ENCODE assay signal across 8 mouse cellular contexts in the genomic region with DNA sequence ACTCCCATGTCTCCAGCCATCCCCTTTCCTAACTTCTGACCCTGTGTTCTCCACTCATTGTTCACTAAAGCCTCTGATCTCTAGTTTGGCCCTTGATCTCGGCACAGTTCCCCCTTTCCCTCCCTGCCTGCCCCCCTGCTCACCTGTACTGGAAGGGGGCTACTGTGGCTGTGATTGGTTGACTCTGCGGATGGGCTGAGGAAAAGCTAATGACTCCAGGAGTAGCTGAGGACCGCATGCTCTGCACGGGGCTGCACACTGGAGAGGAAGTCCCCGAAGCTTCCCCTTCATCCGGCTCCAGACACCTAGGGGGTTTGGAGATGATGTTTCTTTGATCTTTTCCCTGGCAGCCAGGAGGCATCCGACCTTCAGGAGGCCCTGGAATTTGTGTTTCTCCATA. TPM values are rescaled to one million over a fixed set of nuclear protein-coding genes. Genes with fewer than 3 reads are reported as not detected.
DNase-seq lines count a peak whose midpoint lies in the region; ATAC-seq lines count a peak whose summit lies in the region.

Gene Nav1 (minus strand): TSS at position 277 of the 400 bp plus-strand sequence.

- WGBS in intestine, embryonic 14.5 days, result 43% methylated on average over 7 of the region's 7 CpGs
- WGBS in intestine, embryonic 16.5 days, result 52% methylated on average over 7 of the region's 7 CpGs
- 62% methylated on average over 7 of the region's 7 CpGs for WGBS in heart, embryonic 14.5 days
- WGBS in limb, embryonic 11.5 days, result 23% methylated on average over 7 of the region's 7 CpGs

- 0 out of 2 replicates have a peak, but pooled peaks cover 6% of the 10 kb centered on the region for H3K4me1 ChIP-seq in intestine, embryonic 14.5 days (replicated peaks; ENCODE audit: control insufficient read depth, insufficient read depth, low read length)
- H3K4me1 ChIP-seq in intestine, embryonic 16.5 days (ENCODE audit: control insufficient read depth, insufficient read depth, low read length), result no peaks in the 10 kb centered on the region
- H3K4me1 ChIP-seq in heart, embryonic 14.5 days (ENCODE audit: control insufficient read depth in 2 of 2, insufficient read depth in 2 of 2, low read length in 2 of 2), result peaks cover 0 to 7% of the 10 kb centered on the region in 2 experiments; a peak in 3 of 4 replicates
- peaks cover 11% of the 10 kb centered on the region for H3K4me1 ChIP-seq in limb, embryonic 11.5 days (ENCODE audit: control insufficient read depth, insufficient read depth, low read length)

- H3K9me3 ChIP-seq in intestine, embryonic 14.5 days (ENCODE audit: control insufficient read depth, low read length), result no peaks in the 10 kb centered on the region
- no peaks in the 10 kb centered on the region for H3K9me3 ChIP-seq in intestine, embryonic 16.5 days (ENCODE audit: control insufficient read depth, low read length)
- H3K9me3 ChIP-seq in heart, embryonic 14.5 days (ENCODE audit: control insufficient read depth, low read length), result no peaks in the 10 kb centered on the region
- H3K9me3 ChIP-seq in limb, embryonic 11.5 days (ENCODE audit: control insufficient read depth, low read length), result no peaks in the 10 kb centered on the region

- H3K27me3 ChIP-seq in intestine, embryonic 14.5 days (replicated peaks; ENCODE audit: control insufficient read depth, insufficient read depth, low read length), result no peaks in the 10 kb centered on the region
- no peaks in the 10 kb centered on the region for H3K27me3 ChIP-seq in intestine, embryonic 16.5 days (replicated peaks; ENCODE audit: control insufficient read depth, insufficient read depth, low read length)
- H3K27me3 ChIP-seq in heart, embryonic 14.5 days (ENCODE audit: control insufficient read depth, insufficient read depth, low read length), result no peaks in the 10 kb centered on the region
- H3K27me3 ChIP-seq in limb, embryonic 11.5 days (ENCODE audit: control insufficient read depth, insufficient read depth, low read length), result no peaks in the 10 kb centered on the region

- no peak within 1 kb of the TSS for H3K27ac ChIP-seq in intestine, embryonic 14.5 days (ENCODE audit: low read depth)
- no peak within 1 kb of the TSS for H3K27ac ChIP-seq in intestine, embryonic 16.5 days (ENCODE audit: low read length)
- no peak within 1 kb of the TSS for H3K27ac ChIP-seq in heart, embryonic 14.5 days (replicated peaks in 1 of 2; ENCODE audit: control insufficient read depth in 1 of 2, insufficient read depth in 1 of 2, low read depth in 2 of 2, low read length in 2 of 2)
- H3K27ac ChIP-seq in limb, embryonic 11.5 days (replicated peaks; ENCODE audit: low read depth, low read length), result no peak within 1 kb of the TSS

- no peak for ATAC-seq in intestine, embryonic 14.5 days (replicated peaks; ENCODE audit: low FRiP score, low TSS enrichment, low read depth)
- ATAC-seq in intestine, embryonic 16.5 days, result no peak
- no peak for ATAC-seq in heart, embryonic 14.5 days (ENCODE audit: insufficient number of reproducible peaks, insufficient read depth, low FRiP score, low read depth)
- ATAC-seq in limb, embryonic 11.5 days (ENCODE audit: insufficient number of reproducible peaks, low FRiP score, low TSS enrichment, low read depth), result no peak
- ATAC-seq in erythroblast, adult 5-6 weeks (replicated peaks; ENCODE audit: low FRiP score, poor library complexity, severe bottlenecking), result no peak

- H3K9ac ChIP-seq in intestine, embryonic 14.5 days (ENCODE audit: low read length), result no peak within 1 kb of the TSS
- H3K9ac ChIP-seq in intestine, embryonic 16.5 days (ENCODE audit: low read depth, low read length), result no peak within 1 kb of the TSS
- H3K9ac ChIP-seq in heart, embryonic 14.5 days (ENCODE audit: low read length), result no peak within 1 kb of the TSS
- no peak within 1 kb of the TSS for H3K9ac ChIP-seq in limb, embryonic 11.5 days (ENCODE audit: low read length)

- no peaks in the 10 kb centered on the region; the same call in 1 of the 2 replicates for H3K36me3 ChIP-seq in intestine, embryonic 14.5 days (ENCODE audit: control insufficient read depth, insufficient read depth, low read length)
- H3K36me3 ChIP-seq in intestine, embryonic 16.5 days (ENCODE audit: control insufficient read depth, insufficient read depth, low read length), result no peaks in the 10 kb centered on the region
- peaks cover 25% of the 10 kb centered on the region for H3K36me3 ChIP-seq in heart, embryonic 14.5 days (ENCODE audit: control insufficient read depth, insufficient read depth, low read length)
- no peaks in the 10 kb centered on the region for H3K36me3 ChIP-seq in limb, embryonic 11.5 days (ENCODE audit: control insufficient read depth, insufficient read depth, low read length)

- H3K4me3 ChIP-seq in intestine, embryonic 14.5 days (ENCODE audit: low read depth, low read length), result no peak within 1 kb of the TSS
- H3K4me3 ChIP-seq in intestine, embryonic 16.5 days (ENCODE audit: low read length), result no peak within 1 kb of the TSS
- H3K4me3 ChIP-seq in heart, embryonic 14.5 days (ENCODE audit: control insufficient read depth in 1 of 2, insufficient read depth in 1 of 2, low read depth in 1 of 2, low read length in 2 of 2), result no peak within 1 kb of the TSS
- no peak within 1 kb of the TSS for H3K4me3 ChIP-seq in limb, embryonic 11.5 days (ENCODE audit: low read depth, low read length)

- H3K4me2 ChIP-seq in intestine, embryonic 14.5 days (ENCODE audit: low read length), result no peak within 1 kb of the TSS
- no peak within 1 kb of the TSS for H3K4me2 ChIP-seq in intestine, embryonic 16.5 days (ENCODE audit: low read depth, low read length)
- no peak within 1 kb of the TSS for H3K4me2 ChIP-seq in heart, embryonic 14.5 days (ENCODE audit: low read length)
- no peak within 1 kb of the TSS for H3K4me2 ChIP-seq in limb, embryonic 11.5 days (ENCODE audit: low read depth, severe bottlenecking)

- DNase-seq in intestine, embryonic 14.5 days (ENCODE audit: low spot score), result no peak
- no peak for DNase-seq in adrenal gland, postnatal 25 days
- no peak for DNase-seq in limb, embryonic 11.5 days (ENCODE audit: low spot score)
- no peak for DNase-seq in ovary, postnatal 10 days (ENCODE audit: low spot score)
- DNase-seq in spleen, adult 12 weeks (ENCODE audit: low spot score), result no peak

RNA-seq across cellular contexts. Expression of gene Nav1, which starts in this region (rescaled TPM):
- polyA plus RNA-seq in intestine, embryonic 14.5 days (2014; fragmentation: Nextera tagmentation; extraction: Ambion mirVana), result 21.2 and 23.7 TPM in 2 replicates
- 8.8 and 9.0 TPM in 2 replicates for polyA plus RNA-seq in intestine, embryonic 16.5 days (2015; fragmentation: Nextera tagmentation; extraction: Ambion mirVana)
- 16.4 and 20.0 TPM in 2 replicates for total RNA-seq in adrenal gland, postnatal 25 days (2021)
- polyA plus RNA-seq in heart, embryonic 14.5 days (2014; fragmentation: Nextera tagmentation; extraction: Ambion mirVana), result 28.0 and 33.6 TPM in 2 replicates
- polyA plus RNA-seq in limb, embryonic 11.5 days (2014; fragmentation: Nextera tagmentation; extraction: Ambion mirVana), result 16.4 and 16.7 TPM in 2 replicates
- 1.5 and 1.7 TPM in 2 replicates for total RNA-seq in erythroblast, adult 5-6 weeks (2015; ENCODE audit: low replicate concordance)
- 0.77 and 1.4 TPM in 2 replicates for total RNA-seq in erythroblast, adult 5-6 weeks (2017; ENCODE audit: low replicate concordance)
